Mouse (Mus musculus) erythroblast, adult 5-6 weeks (primary cell): ENCODE measurements at regions not wholly inside any gene's neighbourhood (a gene's known extent, or its start where the extent isn't known, plus 50 kb on each side); places are given as distances from the start of the nearest gene placed in this dataset.
"Not testable (repeated sequence)": the region's sequence is repeated elsewhere in the genome, so short reads cannot be mapped to it uniquely, and the experiment has no call there.

Experiments used
- ATAC-seq: replicated peaks from 2 replicates; pipeline ENCODE4 v1.8.0; 2016; ENCODE audit warnings: moderate number of reproducible peaks, mild to moderate bottlenecking, moderate TSS enrichment, inconsistent platforms; ENCODE audit not compliant: poor library complexity, low FRiP score, severe bottlenecking

GRCm38 (mm10) chr10:86636953-86637376 lies 68.3 kb downstream of the Hsp90b1 start:
- peak; percentile 73 for ATAC-seq

GRCm38 (mm10) chr10:86636515-86636914 lies 68.8 kb downstream of the Hsp90b1 start:
- not testable (repeated sequence) for ATAC-seq

- not testable (repeated sequence) for ATAC-seq
These were observed 78.6 kb downstream of the Hsp90b1 start for GRCm38 (mm10) chr10:86626734-86627133.

GRCm38 (mm10) chr10:86617958-86618664 lies 87.2 kb downstream of the Hsp90b1 start:
- not testable (repeated sequence) for ATAC-seq

GRCm38 (mm10) chr10:86612341-86612740 lies 93.0 kb downstream of the Hsp90b1 start:
- ATAC-seq: not testable (repeated sequence)

- not testable (repeated sequence) for ATAC-seq
These were observed 95.3 kb downstream of the Hsp90b1 start for GRCm38 (mm10) chr10:86610027-86610426.

GRCm38 (mm10) chr10:86600843-86601242 lies 102.1 kb upstream of the Syn3 start:
- ATAC-seq: not testable (repeated sequence)

- ATAC-seq: not testable (repeated sequence)
These were observed 101.3 kb upstream of the Syn3 start for GRCm38 (mm10) chr10:86599991-86600390.

GRCm38 (mm10) chr10:86590211-86590610 lies 91.5 kb upstream of the Syn3 start:
- not testable (repeated sequence) for ATAC-seq

- ATAC-seq: not testable (repeated sequence)
These were observed 68.2 kb upstream of the Syn3 start for GRCm38 (mm10) chr10:86566875-86567274.

GRCm38 (mm10) chr10:86555843-86556242 lies 57.1 kb upstream of the Syn3 start:
- ATAC-seq: no peak
